Comparison of ENCODE assay signal across 8 mouse cellular contexts in the genomic region with DNA sequence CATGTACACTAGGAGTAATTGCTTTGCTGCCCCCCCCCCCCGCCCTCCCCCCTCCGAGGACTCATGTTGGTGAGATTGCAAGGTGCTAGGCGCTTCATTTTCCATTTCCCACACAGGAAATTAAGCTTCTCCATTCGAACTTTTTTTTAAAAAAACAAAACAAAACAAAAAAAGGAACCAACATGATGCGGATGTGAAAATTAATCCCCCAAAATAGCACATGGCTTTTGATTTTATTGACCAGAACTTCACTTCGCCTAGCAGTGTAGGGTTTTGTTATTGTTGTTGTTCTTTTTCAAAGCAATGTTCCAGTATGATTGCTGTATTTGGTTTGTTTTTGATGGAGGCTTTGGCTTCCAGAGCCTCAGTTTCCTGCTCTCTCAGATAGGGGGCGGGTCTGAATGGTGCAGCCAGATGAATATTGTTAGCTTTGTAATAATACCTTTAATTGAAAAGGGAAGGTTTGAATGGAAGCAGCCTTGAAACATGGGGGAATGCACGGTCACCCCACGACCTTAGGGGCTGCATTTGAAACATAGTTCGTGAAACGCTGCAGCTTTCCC. TPM values are rescaled to one million over a fixed set of nuclear protein-coding genes. Genes with fewer than 3 reads are reported as not detected.
A peak's percentile ranks its signal among the peaks of the same experiment; 100 is the strongest.
DNase-seq lines count a peak whose midpoint lies in the region; ATAC-seq and TF ChIP-seq lines count a peak whose summit lies in the region.

No protein-coding gene starts in this region.

- H3K4me2 ChIP-seq in liver, embryonic 15.5 days: peak overlapping the region; percentile 90

- DNase-seq in CD4-positive, CD25-positive, alpha-beta regulatory T cell, adult 2 months (ENCODE audit: low read depth, low spot score): peak; percentile 13
- peak; percentile 11 for DNase-seq in thymus, postnatal 14 days
- no peak for DNase-seq in thymus, postnatal 10 days (ENCODE audit: low spot score in 2 of 2)
- no peak for DNase-seq in ovary, postnatal 36 days (ENCODE audit: low spot score)
- DNase-seq in cerebellum, postnatal 25 days: no peak
- no peak for DNase-seq in kidney, adult 2 months

- peak overlapping the region; percentile 82 for H3K9ac ChIP-seq in liver, embryonic 15.5 days

- peaks cover 43% of the 10 kb centered on the region for H3K4me1 ChIP-seq in liver, embryonic 15.5 days (replicated peaks)
- peaks cover 5% of the 10 kb centered on the region; the same call in 1 of the 2 replicates for H3K4me1 ChIP-seq in kidney, adult 2 months (ENCODE audit: control insufficient read depth, insufficient read depth, low read length)

- H3K4me3 ChIP-seq in liver, embryonic 15.5 days (replicated peaks): peak overlapping the region; percentile 85
- no peak overlapping the region for H3K4me3 ChIP-seq in kidney, adult 2 months (ENCODE audit: insufficient read depth, low read depth, low read length)

- no peak for ATAC-seq in CD4-positive, CD25-positive, alpha-beta regulatory T cell, adult 4 months
- ATAC-seq in liver, embryonic 15.5 days (ENCODE audit: insufficient read depth): no peak

- TF ChIP-seq CTCF in kidney, adult 2 months (conservative IDR thresholded peaks at IDR 0.05; ENCODE audit: insufficient read depth, insufficient read length, low read depth, low read length): no peak

- H3K9me3 ChIP-seq in liver, embryonic 15.5 days (replicated peaks): no peaks in the 10 kb centered on the region

- 10% methylated on average over 11 of the region's 11 CpGs for WGBS in liver, embryonic 15.5 days (ENCODE audit: insufficient replicate concordance)
- whole genome bisulfite sequencing in kidney, adult 2 months: 13% methylated on average over 11 of the region's 11 CpGs

- H3K27me3 ChIP-seq in liver, embryonic 15.5 days: peaks cover 5% of the 10 kb centered on the region
- H3K27me3 ChIP-seq in kidney, adult 2 months (replicated peaks; ENCODE audit: control insufficient read depth, insufficient read depth, low read length): no peaks in the 10 kb centered on the region

- peak overlapping the region; percentile 76; the same call in 1 of the 2 replicates for H3K27ac ChIP-seq in liver, embryonic 15.5 days (replicated peaks)
- no peak overlapping the region for H3K27ac ChIP-seq in kidney, adult 2 months (ENCODE audit: insufficient read depth, low read depth, low read length)

- H3K36me3 ChIP-seq in liver, embryonic 15.5 days (replicated peaks): no peaks in the 10 kb centered on the region
- H3K36me3 ChIP-seq in kidney, adult 2 months (ENCODE audit: control insufficient read depth, insufficient read depth, low read length): no peaks in the 10 kb centered on the region

- no peak for TF ChIP-seq POLR2A in kidney, adult 2 months (IDR thresholded peaks at IDR 0.05; ENCODE audit: low read depth, low read length)

RNA-seq across cellular contexts. Expression of a gene that starts 1.7 kb away (rescaled TPM):
- polyA plus RNA-seq in CD4-positive, CD25-positive, alpha-beta regulatory T cell, adult 4 months (2017; shearing (Covaris generic)): 10 to 100 TPM; 18.2 to 20.4 TPM
- 2.7 and 3.1 TPM in 2 replicates for polyA plus RNA-seq in liver, embryonic 15.5 days (2015; fragmentation: Nextera tagmentation; extraction: Ambion mirVana)
- 24.3 and 31.9 TPM in 2 replicates for polyA plus RNA-seq in kidney, adult 2 months (2012; rRNA removed)

RNA-seq across cellular contexts. Expression of a gene that starts 32.3 kb away (rescaled TPM):
- 10 to 100 TPM; 21.9 to 24.5 TPM for polyA plus RNA-seq in CD4-positive, CD25-positive, alpha-beta regulatory T cell, adult 4 months (2017; shearing (Covaris generic))
- polyA plus RNA-seq in liver, embryonic 15.5 days (2015; fragmentation: Nextera tagmentation; extraction: Ambion mirVana): 29.6 and 33.8 TPM in 2 replicates
- polyA plus RNA-seq in kidney, adult 2 months (2012; rRNA removed): 91.6 and 110 TPM in 2 replicates

Comparison
In these comparisons a context has a peak if more than half of its experiments do, and no peak if none do; other contexts are left out.
1. DNase-seq: peak in CD4-positive, CD25-positive, alpha-beta regulatory T cell, adult 2 months (single experiment) and thymus, postnatal 14 days (single experiment); none in thymus, postnatal 10 days (0 of 2), ovary, postnatal 36 days (single experiment), cerebellum, postnatal 25 days (0 of 2) and kidney, adult 2 months (single experiment).